Mouse (Mus musculus) thymus, adult 2 months (tissue): ENCODE results near the gene Rtl8a.
"Not testable (repeated sequence)": the region's sequence is repeated elsewhere in the genome, so short reads cannot be mapped to it uniquely, and the experiment has no call there.

Source experiments
- CTCF ChIP-seq: fragments of 200-500 bp; IDR thresholded peaks from 2 replicates; pipeline ENCODE4 v1.5.1; 2012; ENCODE audit warnings: mild to moderate bottlenecking, control low read depth, low read length, moderate library complexity, borderline replicate concordance; ENCODE audit not compliant: control insufficient read depth, poor library complexity, insufficient read depth; ENCODE audit errors: extremely low read depth
- POLR2A ChIP-seq: fragments of 200-500 bp; IDR thresholded peaks from 2 replicates; pipeline ENCODE4 v1.6.1; 2012; ENCODE audit warnings: mild to moderate bottlenecking, low read length, control low read depth, moderate library complexity; ENCODE audit not compliant: control insufficient read depth, poor library complexity, insufficient read depth; ENCODE audit errors: extremely low read depth

DNA sequence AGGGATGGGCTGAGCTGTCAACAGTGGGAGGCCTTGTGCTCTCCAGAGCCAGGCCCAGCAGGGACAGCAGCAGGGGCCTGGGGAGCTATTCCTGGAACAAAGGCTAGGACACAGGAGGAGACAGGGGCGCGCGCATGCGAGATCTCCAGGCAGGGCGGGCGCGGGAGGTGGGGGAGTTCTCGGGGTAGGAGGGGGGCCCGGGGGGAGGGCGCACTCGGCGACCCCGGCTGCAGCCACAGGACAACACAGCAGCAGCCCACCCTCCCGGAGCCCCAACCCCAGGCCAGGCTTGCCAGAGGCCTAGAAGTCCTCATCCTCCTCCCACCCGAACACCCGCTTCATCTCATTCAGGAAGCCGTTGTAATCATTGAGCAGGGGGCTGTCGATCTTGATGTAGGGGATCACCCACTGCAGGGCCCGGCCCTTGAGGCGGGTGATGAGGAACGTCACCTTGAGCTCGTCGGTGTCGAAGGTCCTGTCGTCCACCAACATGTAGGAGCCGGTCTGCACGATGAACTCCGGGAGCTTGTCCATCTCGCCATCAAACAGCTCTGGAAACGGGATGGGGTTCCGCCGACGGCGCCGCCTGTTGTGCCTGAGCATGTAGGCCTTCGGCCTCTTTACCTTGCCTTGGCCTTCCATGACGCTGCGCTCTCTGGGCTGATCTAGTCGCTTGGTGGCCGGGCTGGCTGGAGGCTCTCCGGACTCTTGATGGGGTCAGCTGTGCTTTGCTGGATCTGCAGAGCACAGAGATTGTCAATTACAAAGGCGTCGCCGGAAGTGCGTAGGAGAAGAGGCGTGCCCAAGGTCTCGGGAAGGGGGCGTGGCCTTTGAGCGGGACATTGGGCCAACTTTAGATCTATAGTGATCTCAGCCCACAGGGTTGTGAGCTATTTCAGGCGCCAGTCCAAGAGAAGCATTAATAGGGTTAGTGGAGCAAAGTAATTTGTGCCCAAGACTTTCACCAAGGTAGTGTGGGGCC, at the start of gene Rtl8a:
- not testable (repeated sequence) for TF ChIP-seq CTCF, POLR2A
